Mouse (Mus musculus) lung, postnatal 0 days (tissue): Measurements from ENCODE around the gene Rhox4c.
"Not testable (repeated sequence)": the region's sequence is repeated elsewhere in the genome, so short reads cannot be mapped to it uniquely, and the experiment has no call there.

Source experiments
- CTCF ChIP-seq: IDR thresholded peaks from 2 replicates; pipeline ENCODE4 v1.5.1; 2016; ENCODE audit warnings: antibody characterized with exemption, mild to moderate bottlenecking
- EP300 ChIP-seq: IDR thresholded peaks from 2 replicates; pipeline ENCODE4 v1.6.1; 2016; ENCODE audit warnings: antibody characterized with exemption, mild to moderate bottlenecking, control low read depth

DNA sequence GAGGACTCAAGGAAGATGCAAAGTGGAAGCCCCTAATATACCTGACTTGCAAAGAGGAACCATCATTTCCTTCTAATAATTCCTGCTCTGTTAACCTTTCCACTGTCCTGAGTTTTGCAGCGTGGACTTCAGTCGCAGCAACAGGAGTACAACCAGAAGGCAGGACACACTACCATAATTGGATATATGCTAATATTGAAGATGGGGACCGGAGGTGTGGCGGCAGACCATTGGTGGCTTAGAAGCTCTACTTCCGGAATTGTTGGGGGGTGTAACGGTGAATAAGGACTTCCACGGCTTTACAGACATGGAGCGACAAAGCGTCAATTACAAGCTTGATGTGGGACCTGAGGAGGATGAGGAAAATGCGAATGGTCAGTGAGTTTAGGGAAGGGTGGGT, 26.8 kb upstream of the Rhox4c start, which contains the start of gene Rhox2c:
- TF ChIP-seq EP300, CTCF: not testable (repeated sequence)
